Mouse (Mus musculus) heart, postnatal 0 days (tissue): ENCODE results near the gene Gm42791. TPM values are rescaled to one million over a fixed set of nuclear protein-coding genes. Genes with fewer than 3 reads are reported as not detected.
A peak's percentile ranks its signal among the peaks of the same experiment; 100 is the strongest.

Experiments used
- ATAC-seq: fragments of 200-750 bp; cut with Nextera tagmentation; 2 replicates; pipeline ENCODE4 v1.8.0; 2017; ENCODE audit warnings: low read depth, moderate number of reproducible peaks, moderate library complexity; ENCODE audit not compliant: insufficient read depth
- DNase-seq: peaks from one replicate; pipeline ENCODE4 v3.0.0-alpha.2; 2016; ENCODE audit warnings: low spot score
- H3K27ac ChIP-seq: fragments of 300-500 bp; sonication (generic); 2 replicates; pipeline ENCODE4 v1.5.1; 2014; ENCODE audit warnings: low read depth, mild to moderate bottlenecking
- H3K27me3 ChIP-seq: fragments of 300-500 bp; sonication (generic); 2 replicates; pipeline ENCODE4 v1.6.1; 2014; ENCODE audit warnings: low read length, mixed read lengths; ENCODE audit not compliant: control insufficient read depth, insufficient read depth
- H3K36me3 ChIP-seq: fragments of 300-500 bp; sonication (generic); replicated peaks from 2 replicates; pipeline ENCODE4 v1.6.1; 2014; ENCODE audit warnings: low read length, mixed read lengths; ENCODE audit not compliant: control insufficient read depth, insufficient read depth
- H3K4me1 ChIP-seq: fragments of 300-500 bp; sonication (generic); 2 replicates; pipeline ENCODE4 v1.6.1; 2014; ENCODE audit warnings: antibody characterized with exemption; ENCODE audit not compliant: control insufficient read depth, insufficient read depth
- H3K4me2 ChIP-seq: fragments of 300-500 bp; sonication (generic); 2 replicates; pipeline ENCODE4 v1.6.1; 2014; ENCODE audit warnings: low read depth, mild to moderate bottlenecking, low read length, moderate library complexity
- H3K4me3 ChIP-seq: fragments of 300-500 bp; sonication (generic); 2 replicates; pipeline ENCODE4 v1.5.1; 2014; ENCODE audit warnings: low read depth, low read length
- H3K9ac ChIP-seq: fragments of 300-500 bp; sonication (generic); replicated peaks from 2 replicates; pipeline ENCODE4 v1.6.1; 2014; ENCODE audit warnings: low read depth, low read length, mixed read lengths
- H3K9me3 ChIP-seq: fragments of 300-500 bp; sonication (generic); replicated peaks from 2 replicates; pipeline ENCODE4 v1.6.1; 2016; ENCODE audit warnings: low read length; ENCODE audit not compliant: control insufficient read depth
- CTCF ChIP-seq: IDR thresholded peaks from 2 replicates; pipeline ENCODE4 v1.5.1; 2016; ENCODE audit warnings: antibody characterized with exemption, control low read depth, low read depth
- EP300 ChIP-seq: IDR thresholded peaks from 2 replicates; pipeline ENCODE4 v1.6.1; 2016; ENCODE audit warnings: antibody characterized with exemption, low read depth
- WGBS: fragments of 180-500 bp; shearing (Covaris S2); extraction: QIAGEN DNeasy Blood & Tissue Kit; methylation state at CpG from one replicate; pipeline ENCODE4 v1.1.7; 2014; 5-methylcytosine and 5-hydroxymethylcytosine counted together
- polyA plus RNA-seq: library from polyadenylated mRNA; unstranded; fragments of >200 nt; fragmentation: Nextera tagmentation; extraction: Ambion mirVana; gene quantifications from 2 replicates; pipeline ENCODE4 v1.2.1, GENCODE M21; 2015
- total RNA-seq: library from RNA; depleted of rRNA; stranded (reverse); fragments of >200 nt; gene quantifications from 2 replicates; pipeline ENCODE4 v1.2.3, GENCODE M21; 2014; ENCODE audit warnings: low replicate concordance

Gm42791 gene
- total and polyA plus RNA-seq, 2 experiments from 2014 or later: 1.00 TPM; not detected in 1

- 94% methylated on average over 4 of the region's 4 CpGs for whole genome bisulfite sequencing
These were observed 37.5 kb upstream of the Gm42791 start for GRCm38 (mm10) chr5:149032438-149032837.

DNA sequence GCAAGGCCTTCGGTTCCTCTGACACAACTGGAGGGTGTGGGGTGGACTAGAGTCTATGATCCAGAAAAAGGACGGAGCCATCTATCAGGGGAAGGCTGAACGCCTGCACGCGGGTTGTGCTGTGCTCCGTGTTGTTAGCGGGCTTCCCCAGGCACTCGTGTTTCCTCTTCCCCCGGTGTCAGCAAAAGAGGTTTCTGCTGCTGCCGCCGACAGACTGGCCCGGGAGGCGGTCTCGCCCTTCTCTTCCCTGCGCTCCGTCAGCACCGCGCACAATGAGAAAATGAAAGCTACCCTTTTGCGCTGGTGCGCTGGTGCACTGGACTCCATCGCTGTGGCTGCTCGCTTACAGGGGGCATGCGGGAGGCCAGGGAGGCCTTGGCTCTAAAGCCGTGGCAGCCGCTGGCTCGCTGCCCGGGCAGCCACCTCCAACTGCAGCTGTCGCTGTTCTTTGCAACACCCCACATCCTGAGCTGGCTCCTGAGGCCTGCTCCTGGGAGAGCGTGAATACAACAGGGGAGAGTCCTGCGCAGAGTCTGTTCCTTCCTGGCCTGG is 36.3 kb upstream of the Gm42791 start:
- Histone ChIP-seq H3K27ac (peak overlapping the region; percentile 89), H3K36me3 (no peaks in the 10 kb centered on the region), H3K4me3 (peak overlapping the region; percentile 46), H3K4me2 (peak overlapping the region; percentile 61), H3K4me1 (0 out of 2 replicates have a peak, but pooled peaks cover 3% of the 10 kb centered on the region), H3K27me3 (no peaks in the 10 kb centered on the region), H3K9ac (peak overlapping the region; percentile 62), H3K9me3 (no peaks in the 10 kb centered on the region)
- ATAC-seq: peak; percentile 90
- under 1% methylated on average over 30 of the region's 30 CpGs for WGBS
- TF ChIP-seq CTCF (no peak), EP300 (0 out of 2 replicates have a peak, but pooled peaks have one; percentile 47)
- DNase-seq: peak; percentile 84

More at GRCm38 (mm10) chr5:149032438-149032837, 37.5 kb upstream of the Gm42791 start:
- H3K4me2 ChIP-seq: no peak overlapping the region
- ATAC-seq (no peak), DNase-seq (no peak)
- no peak overlapping the region for H3K27ac ChIP-seq
- no peak overlapping the region for H3K4me3 ChIP-seq
- H3K36me3 ChIP-seq: no peaks in the 10 kb centered on the region
- TF ChIP-seq EP300 (no peak), CTCF (no peak)
- H3K9me3 ChIP-seq: no peaks in the 10 kb centered on the region
- no peak overlapping the region for H3K9ac ChIP-seq
- 0 out of 2 replicates have a peak, but pooled peaks cover 3% of the 10 kb centered on the region for H3K4me1 ChIP-seq
- H3K27me3 ChIP-seq: no peaks in the 10 kb centered on the region

DNA sequence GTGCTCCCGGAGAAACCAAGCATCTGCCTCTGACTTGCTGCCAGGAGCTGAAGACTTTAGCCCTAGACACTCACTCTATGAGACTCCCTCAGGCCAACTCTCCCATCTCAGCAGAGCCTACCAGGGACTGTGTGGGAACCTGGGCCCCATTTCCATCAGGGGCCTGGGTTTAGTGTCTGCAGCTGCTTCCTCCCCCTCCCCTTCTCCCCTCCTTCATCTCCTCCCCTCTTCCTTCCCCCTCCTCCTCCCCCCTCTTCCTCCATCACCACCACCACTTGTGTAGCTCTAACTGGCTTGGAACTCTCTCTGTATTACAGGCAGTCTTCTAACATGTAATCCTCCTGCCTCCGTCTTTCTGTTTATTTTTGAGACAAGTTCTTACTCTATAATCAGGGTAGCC is 35.2 kb upstream of the Gm42791 start:
- no peak overlapping the region for H3K9ac ChIP-seq
- H3K4me3 ChIP-seq: no peak overlapping the region
- H3K27ac ChIP-seq: peak overlapping the region; percentile 43; the same call in 1 of the 2 replicates
- H3K27me3 ChIP-seq: no peaks in the 10 kb centered on the region
- TF ChIP-seq CTCF (no peak), EP300 (no peak)
- H3K9me3 ChIP-seq: no peaks in the 10 kb centered on the region
- DNase-seq (no peak), ATAC-seq (no peak)
- H3K4me1 ChIP-seq: 0 out of 2 replicates have a peak, but pooled peaks cover 3% of the 10 kb centered on the region
- no peaks in the 10 kb centered on the region for H3K36me3 ChIP-seq
- WGBS: 80% methylated on average over 2 of the region's 2 CpGs
- H3K4me2 ChIP-seq: no peak overlapping the region

DNA sequence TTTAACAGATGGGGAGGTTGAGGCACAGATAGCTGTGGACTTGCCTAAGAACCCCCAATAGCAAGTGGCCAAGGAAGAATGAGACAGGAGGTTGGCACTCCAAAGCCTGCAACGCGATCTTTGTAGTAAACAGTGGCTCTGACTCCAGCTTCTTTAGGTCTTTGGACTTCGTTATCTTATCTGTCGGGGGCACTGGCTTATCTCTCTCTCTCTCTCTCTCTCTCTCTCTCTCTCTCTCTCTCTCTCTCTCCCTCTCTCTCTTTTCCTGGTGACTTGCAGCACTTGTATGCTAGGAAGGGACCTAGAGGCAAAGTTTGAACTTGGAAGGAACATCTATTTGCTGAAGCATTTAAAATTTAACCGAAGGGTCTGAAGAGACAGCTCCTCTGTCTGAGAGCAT is 33.4 kb upstream of the Gm42791 start:
- H3K9me3 ChIP-seq: no peaks in the 10 kb centered on the region
- no peak for TF ChIP-seq CTCF
- H3K4me2 ChIP-seq: no peak overlapping the region
- WGBS: 30% methylated on average over 5 of the region's 5 CpGs
- no peak overlapping the region for H3K4me3 ChIP-seq
- 0 out of 2 replicates have a peak, but pooled peaks cover 3% of the 10 kb centered on the region for H3K4me1 ChIP-seq
- no peak overlapping the region for H3K9ac ChIP-seq
- no peak overlapping the region for H3K27ac ChIP-seq
- no peaks in the 10 kb centered on the region for H3K27me3 ChIP-seq
- no peak for DNase-seq
- no peak for ATAC-seq
- no peaks in the 10 kb centered on the region for H3K36me3 ChIP-seq

DNA sequence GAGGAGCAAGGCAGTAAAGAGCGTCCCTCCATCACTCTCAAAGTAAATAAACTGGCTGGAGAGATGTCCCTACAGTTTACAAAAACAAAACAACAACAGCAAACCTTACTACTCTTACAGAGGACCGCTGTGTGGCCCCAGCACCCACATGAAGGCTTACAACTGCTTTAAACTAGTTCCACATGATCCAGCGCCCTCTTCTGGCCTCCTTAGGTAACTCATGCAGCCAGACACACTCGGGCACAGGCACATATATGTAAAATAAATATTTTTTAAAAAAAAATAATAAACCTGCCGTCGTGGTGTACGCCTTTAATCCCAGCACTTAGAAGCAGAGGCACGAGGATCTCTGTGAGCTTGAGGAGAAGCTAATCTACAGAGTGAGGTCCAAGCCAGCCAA is 32.4 kb upstream of the Gm42791 start:
- Histone ChIP-seq H3K27ac (no peak overlapping the region), H3K36me3 (no peaks in the 10 kb centered on the region), H3K9ac (no peak overlapping the region), H3K27me3 (no peaks in the 10 kb centered on the region), H3K4me1 (0 out of 2 replicates have a peak, but pooled peaks cover 3% of the 10 kb centered on the region), H3K4me3 (no peak overlapping the region), H3K9me3 (no peaks in the 10 kb centered on the region), H3K4me2 (no peak overlapping the region)
- TF ChIP-seq EP300 (no peak), CTCF (no peak)
- 82% methylated on average over 8 of the region's 8 CpGs for WGBS
- ATAC-seq: no peak
- no peak for DNase-seq

- H3K4me1 ChIP-seq: peaks cover 4% of the 10 kb centered on the region
- no peak overlapping the region for H3K4me2 ChIP-seq
- TF ChIP-seq CTCF (no peak), EP300 (no peak)
- no peaks in the 10 kb centered on the region for H3K36me3 ChIP-seq
- no peak overlapping the region for H3K4me3 ChIP-seq
- H3K27ac ChIP-seq: no peak overlapping the region
- H3K9ac ChIP-seq: no peak overlapping the region
- 54% methylated on average over 7 of the region's 7 CpGs for WGBS
- 0 out of 2 replicates have a peak, but pooled peaks cover 4% of the 10 kb centered on the region for H3K27me3 ChIP-seq
- DNase-seq (no peak), ATAC-seq (no peak)
- H3K9me3 ChIP-seq: no peaks in the 10 kb centered on the region
These were observed 26.2 kb upstream of the Gm42791 start for GRCm38 (mm10) chr5:149021120-149021519.
